Mouse (Mus musculus) right cerebral cortex, adult 18-20 months (tissue): ENCODE data around the gene Hcrtr1.

Source experiments
- DNase-seq: peaks from one replicate; pipeline ENCODE4 v3.0.0; 2022; ENCODE audit warnings: mixed read lengths

Hcrtr1 gene

GRCm38 (mm10) chr4:130112299-130112698 lies 26.9 kb downstream of the Hcrtr1 start:
- peak; percentile 31 for DNase-seq

- peak; percentile 69 for DNase-seq
Measured at GRCm38 (mm10) chr4:130110091-130110490, 29.1 kb downstream of the Hcrtr1 start.

- no peak for DNase-seq
Measured at GRCm38 (mm10) chr4:130109666-130110065, 29.5 kb downstream of the Hcrtr1 start.

DNA sequence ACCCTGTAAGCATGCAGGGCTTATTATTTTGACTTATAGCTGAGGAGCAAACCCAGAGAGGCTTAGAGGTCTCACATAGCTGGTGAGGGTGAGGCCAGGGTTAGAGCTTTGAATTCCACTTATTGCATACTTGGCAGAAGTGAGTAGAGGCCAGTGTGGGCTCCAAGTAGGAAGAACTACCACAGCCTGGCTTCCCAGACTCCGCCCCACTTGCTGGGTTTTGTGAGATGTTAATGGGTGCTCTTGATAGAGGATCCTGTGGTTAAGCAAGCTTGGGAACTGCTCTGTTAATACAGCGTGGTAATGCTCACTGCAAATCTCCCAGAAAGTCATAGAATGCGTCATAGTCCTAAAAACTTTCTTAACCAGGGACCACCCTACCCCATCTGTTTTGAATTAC lies 30.2 kb downstream of the Hcrtr1 start:
- no peak for DNase-seq

DNA sequence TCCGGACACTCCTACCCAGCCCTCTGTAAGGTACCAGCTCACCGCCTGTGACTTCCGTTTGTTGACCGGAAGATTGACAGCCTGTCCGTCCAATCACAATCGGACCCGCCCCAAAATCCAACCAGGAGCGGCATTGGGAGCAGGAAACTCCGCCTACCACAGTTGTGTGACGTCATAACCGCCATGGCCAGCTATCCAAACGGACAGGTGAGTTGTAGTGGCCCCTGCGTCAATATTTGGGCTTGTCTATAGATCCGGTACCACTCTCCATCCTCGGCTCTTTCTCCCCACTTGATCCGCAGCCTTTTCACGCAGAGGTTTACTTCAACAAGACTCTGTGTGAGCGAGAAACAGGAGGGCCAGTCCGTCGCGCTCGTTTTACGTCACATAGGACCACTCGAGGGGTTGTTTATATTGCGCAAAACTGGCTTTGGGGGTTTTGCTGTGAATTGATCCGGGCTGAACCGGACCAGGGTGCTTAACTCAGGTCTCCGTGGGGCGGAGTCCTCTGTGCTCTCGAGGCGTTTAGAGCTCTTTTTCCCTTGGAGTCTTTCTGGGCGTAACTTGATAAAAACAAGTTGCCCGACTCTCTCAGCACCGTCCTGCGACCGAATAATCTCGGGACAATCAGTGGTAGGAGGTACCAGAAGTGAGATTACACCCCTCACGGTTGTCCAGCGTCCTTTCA lies 31.6 kb downstream of the Hcrtr1 start:
- DNase-seq: peak; percentile 99

DNA sequence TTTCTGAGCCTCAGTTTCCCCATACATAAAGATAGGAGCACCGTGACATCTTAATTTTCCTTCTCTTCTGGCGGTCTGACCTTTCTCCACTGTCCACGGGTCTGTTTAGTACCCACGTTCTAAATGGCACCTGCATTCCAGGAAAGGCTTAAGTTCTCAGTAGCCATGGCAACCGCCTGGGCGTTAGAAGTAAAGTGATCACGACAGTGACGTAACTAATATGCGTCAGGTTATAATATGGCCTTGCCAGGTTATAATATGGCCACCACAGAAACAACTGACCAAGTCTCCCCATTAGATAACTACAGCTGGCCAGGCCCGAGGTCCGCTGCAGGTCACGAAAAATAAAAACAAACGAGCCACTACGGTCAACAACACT lies 32.1 kb downstream of the Hcrtr1 start:
- DNase-seq: no peak

GRCm38 (mm10) chr4:130104584-130104983 lies 34.6 kb downstream of the Hcrtr1 start:
- no peak for DNase-seq

DNA sequence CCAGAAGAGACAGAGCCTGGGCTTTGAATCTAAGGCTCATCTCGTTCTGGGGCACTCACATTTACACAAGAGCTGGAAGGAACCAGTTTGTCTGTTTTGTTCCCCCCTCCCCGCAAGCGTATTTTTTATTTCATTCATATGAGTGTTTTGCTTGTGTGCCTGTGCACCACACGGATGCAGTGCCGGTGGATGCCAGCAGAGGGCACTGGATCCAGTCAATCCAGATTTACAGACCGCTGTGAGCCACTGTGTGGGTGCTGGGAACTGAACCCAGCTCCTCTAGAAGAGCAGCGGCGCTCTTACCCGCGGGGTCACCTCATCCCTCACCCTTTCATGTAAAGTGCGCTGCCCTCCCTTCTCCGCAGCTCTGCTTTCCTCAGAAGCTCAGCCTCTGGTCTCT lies 35.5 kb downstream of the Hcrtr1 start:
- no peak for DNase-seq

- no peak for DNase-seq
Measured at GRCm38 (mm10) chr4:130102111-130102651, 37.0 kb downstream of the Hcrtr1 start, which contains the start of gene Pef1. Gene Pef1 (plus strand): TSS chr4:130102558.

DNA sequence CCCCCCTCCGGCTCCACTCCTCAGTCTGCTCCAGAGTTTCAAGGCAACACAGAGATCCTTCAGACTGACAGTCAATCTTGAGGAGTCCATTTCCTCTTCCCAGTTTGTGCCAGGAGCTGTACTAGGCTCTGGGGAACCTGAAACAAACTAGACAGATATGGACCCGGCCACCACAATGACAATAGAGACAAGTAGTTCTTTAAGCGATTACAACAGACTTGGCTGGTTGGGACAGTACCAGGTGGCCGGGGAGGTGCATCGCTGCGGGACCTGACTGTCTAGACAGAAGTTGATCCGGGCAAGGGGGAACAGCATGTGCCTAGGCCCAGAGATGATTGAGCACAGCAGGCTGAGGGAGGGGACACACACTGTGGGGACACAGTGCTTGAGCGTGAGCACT lies 38.0 kb downstream of the Hcrtr1 start:
- no peak for DNase-seq

GRCm38 (mm10) chr4:130095137-130095536 lies 44.0 kb downstream of the Hcrtr1 start:
- no peak for DNase-seq

GRCm38 (mm10) chr4:130087293-130087692 lies 51.9 kb downstream of the Hcrtr1 start:
- peak; percentile 87 for DNase-seq

DNA sequence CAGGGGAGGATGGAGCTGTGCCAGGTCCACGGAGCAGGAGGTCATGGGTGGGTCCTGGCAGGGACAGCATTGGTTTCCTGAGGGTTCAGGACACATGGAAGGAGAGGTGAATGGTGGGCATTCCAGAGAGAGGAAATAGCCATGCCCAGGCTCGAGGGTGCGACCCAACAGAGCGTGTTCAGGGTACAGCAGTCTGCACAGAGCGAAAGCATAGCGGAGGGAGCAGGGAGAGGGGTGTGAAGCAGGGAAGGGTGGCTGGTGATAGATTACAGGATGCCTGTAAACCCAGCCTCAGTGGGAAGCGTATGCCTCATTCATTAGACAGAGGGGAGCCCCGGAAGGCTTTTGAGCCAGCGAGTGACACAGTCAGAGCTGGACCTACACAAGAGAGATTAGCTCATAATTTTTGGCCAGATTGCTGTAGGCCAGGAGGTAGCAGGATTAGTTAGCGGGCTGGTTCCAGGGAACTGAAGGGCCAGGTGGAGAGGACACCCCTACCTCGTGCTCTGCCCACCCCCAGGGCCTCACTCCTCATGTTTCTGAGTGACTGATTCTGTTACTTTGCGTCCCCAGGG lies 53.8 kb downstream of the Hcrtr1 start:
- DNase-seq: no peak

DNA sequence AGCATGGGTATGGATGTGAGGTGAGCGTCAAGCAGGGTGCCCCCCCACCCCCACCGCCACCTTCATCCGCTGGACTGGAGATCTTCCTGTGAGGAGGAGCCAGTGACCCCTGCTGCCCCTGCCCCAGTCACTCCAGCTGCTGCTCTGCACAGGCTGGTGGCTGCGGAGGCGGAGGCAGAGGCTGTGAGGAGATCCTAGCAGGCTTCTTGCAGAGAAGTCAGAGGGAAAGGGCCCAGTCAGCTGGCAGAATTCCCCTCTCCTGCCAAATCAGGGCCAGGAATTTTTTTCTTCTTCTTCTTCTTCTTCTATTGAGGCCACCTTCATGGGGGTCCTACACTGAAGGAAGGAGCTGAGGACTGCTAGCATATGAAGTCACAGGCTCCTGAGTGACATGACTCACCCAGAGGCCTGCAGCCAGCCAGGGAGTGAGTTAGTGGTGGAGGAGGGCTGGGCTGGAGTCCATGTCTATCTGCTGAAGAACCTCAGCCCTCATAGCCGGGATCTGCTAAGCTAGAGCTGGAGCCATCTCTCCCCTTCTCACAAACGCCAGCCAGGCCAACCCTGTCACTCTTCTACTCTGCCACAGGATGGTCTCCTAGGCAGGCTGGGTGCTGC lies 54.7 kb downstream of the Hcrtr1 start:
- peak; percentile 46 for DNase-seq

DNA sequence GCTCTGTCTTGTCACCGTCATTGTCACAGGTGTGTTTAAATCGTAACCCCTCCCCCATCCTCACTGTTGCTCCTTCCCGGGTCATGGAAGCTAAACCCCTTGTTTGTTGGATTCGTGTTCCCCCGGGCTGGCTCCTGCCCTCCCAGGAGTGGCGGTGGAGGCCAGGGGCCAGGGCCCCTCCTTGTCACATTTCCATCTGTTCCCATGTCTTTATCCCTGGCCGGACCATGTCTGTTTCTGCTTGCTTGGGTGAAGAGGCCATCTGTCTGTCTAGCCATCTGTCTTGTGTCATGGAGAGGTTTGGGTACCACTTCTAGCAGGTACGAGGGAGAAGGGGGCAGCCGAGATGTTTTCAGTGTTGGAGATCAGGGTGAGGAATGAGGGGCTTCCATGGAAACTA lies 56.9 kb downstream of the Hcrtr1 start:
- no peak for DNase-seq

DNA sequence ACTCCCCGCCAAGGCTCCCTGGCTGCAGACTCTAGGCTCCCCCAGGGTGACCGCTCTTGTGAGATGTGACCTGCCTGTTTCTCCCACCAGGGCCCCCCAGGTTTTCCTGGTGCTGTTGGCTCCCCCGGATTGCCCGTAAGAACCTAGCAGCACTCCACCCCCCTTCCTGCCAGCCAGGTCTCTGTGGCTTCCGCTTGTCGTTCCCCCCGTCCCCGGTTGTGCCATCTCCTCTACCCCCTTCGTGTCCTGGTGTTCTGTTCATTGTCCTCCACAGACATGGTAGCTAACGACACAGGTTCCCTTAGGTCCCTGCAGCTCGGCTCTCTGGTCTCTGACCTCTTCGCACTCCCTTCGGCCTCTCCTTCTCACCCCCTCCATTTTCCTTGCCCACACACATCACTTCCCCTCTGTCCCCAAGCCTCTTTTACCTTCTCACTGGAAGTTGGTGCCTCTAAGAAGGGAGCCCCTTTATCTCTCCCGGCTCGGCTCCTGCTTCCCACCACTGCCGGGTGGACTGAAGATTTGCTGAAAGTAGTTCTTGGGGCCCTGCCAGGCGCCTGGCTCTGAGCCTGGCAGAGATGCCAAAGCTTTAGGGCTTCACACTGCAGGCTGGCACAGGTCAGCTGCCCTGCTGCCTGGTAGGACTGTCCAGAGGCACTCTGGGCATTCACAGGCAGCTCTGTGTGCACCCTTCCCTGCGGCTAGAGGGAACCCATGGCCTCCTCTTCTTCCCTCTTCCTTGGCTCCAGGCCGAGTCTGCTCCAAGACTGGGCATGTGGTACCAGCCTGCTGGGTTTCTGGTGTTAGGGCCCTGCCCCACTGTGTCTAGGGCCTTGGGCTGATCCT lies 57.6 kb downstream of the Hcrtr1 start:
- DNase-seq: peak; percentile 68
